7 mouse cellular contexts compared by ENCODE assay signal in the genomic region with DNA sequence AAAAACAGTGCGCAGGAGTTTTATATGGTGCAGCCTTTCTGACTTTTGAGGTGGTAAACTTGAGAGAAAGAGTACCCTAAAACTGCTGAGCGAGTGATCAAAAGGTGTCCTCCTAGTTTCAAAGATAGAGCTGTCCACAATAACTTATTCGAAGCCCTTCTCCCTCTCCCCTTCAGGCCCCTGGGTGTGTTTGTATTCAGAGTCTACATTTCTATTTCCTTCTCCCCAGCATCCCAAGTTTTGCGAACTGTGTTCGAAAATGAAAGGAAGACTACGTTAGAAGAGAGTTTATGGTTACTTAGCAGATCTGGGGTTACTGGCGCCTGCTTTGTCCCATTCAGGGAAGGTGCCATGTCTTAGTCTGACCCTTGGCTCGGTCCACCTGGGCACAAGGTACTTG. TPM values are rescaled to one million over a fixed set of nuclear protein-coding genes. Genes with fewer than 3 reads are reported as not detected.
DNase-seq lines count a peak whose midpoint lies in the region; ATAC-seq and TF ChIP-seq lines count a peak whose summit lies in the region.

No protein-coding gene starts in this region.

- 0 out of 2 replicates have a peak overlapping the region, but pooled peaks have one; percentile 62 for H3K9ac ChIP-seq in forebrain, embryonic 13.5 days
- peak overlapping the region; percentile 64 for H3K9ac ChIP-seq in liver, embryonic 13.5 days

- H3K4me3 ChIP-seq in spleen, adult 2 months (ENCODE audit: extremely low read depth, insufficient read depth, insufficient read length): peak overlapping the region; percentile 64
- H3K4me3 ChIP-seq in forebrain, embryonic 13.5 days: peak overlapping the region; percentile 97
- peak overlapping the region; percentile 96 for H3K4me3 ChIP-seq in liver, embryonic 13.5 days (replicated peaks)

- H3K4me1 ChIP-seq in spleen, adult 2 months (ENCODE audit: control insufficient read depth, insufficient read depth, insufficient read length): no peaks in the 10 kb centered on the region
- H3K4me1 ChIP-seq in forebrain, embryonic 13.5 days: peaks cover 17% of the 10 kb centered on the region
- peaks cover 30% of the 10 kb centered on the region for H3K4me1 ChIP-seq in liver, embryonic 13.5 days (replicated peaks)

- no peak for TF ChIP-seq CTCF in spleen, adult 2 months (IDR thresholded peaks at IDR 0.05; ENCODE audit: extremely low read depth, insufficient read depth, insufficient read length, insufficient replicate concordance)

- no peaks in the 10 kb centered on the region for H3K27me3 ChIP-seq in spleen, adult 2 months (ENCODE audit: control insufficient read depth, insufficient read depth, low read length)
- no peaks in the 10 kb centered on the region for H3K27me3 ChIP-seq in forebrain, embryonic 13.5 days
- no peaks in the 10 kb centered on the region for H3K27me3 ChIP-seq in liver, embryonic 13.5 days

- TF ChIP-seq POLR2A in spleen, adult 2 months (IDR thresholded peaks at IDR 0.05; ENCODE audit: low read depth, low read length): no peak

- peaks cover 4% of the 10 kb centered on the region for H3K9me3 ChIP-seq in forebrain, embryonic 13.5 days (replicated peaks)
- no peaks in the 10 kb centered on the region; the same call in 1 of the 2 replicates for H3K9me3 ChIP-seq in liver, embryonic 13.5 days (replicated peaks)

- ATAC-seq in forebrain, embryonic 13.5 days: no peak
- no peak for ATAC-seq in liver, embryonic 13.5 days (ENCODE audit: low read depth)

- H3K4me2 ChIP-seq in forebrain, embryonic 13.5 days: peak overlapping the region; percentile 63
- peak overlapping the region; percentile 98 for H3K4me2 ChIP-seq in liver, embryonic 13.5 days

- WGBS in spleen, adult 2 months: 59% methylated on average over 8 of the region's 8 CpGs
- WGBS in forebrain, embryonic 13.5 days: 62% methylated on average over 8 of the region's 8 CpGs
- WGBS in liver, embryonic 13.5 days (ENCODE audit: insufficient replicate concordance): 52% methylated on average over 8 of the region's 8 CpGs

- no peak for DNase-seq in spleen, adult 2 months (ENCODE audit: low read depth in 1 of 2, low spot score in 2 of 2)
- no peak for DNase-seq in spleen, postnatal 10 days (ENCODE audit: low spot score in 2 of 2)
- no peak for DNase-seq in liver, embryonic 13.5 days
- no peak for DNase-seq in frontal cortex, postnatal 14 days (ENCODE audit: low spot score in 2 of 2)
- no peak for DNase-seq in gastrocnemius, postnatal 10 days
- no peak for DNase-seq in thymus, postnatal 0 days (ENCODE audit: low spot score)

- no peak overlapping the region for H3K27ac ChIP-seq in spleen, adult 2 months (ENCODE audit: insufficient read depth, low read length)
- no peak overlapping the region for H3K27ac ChIP-seq in forebrain, embryonic 13.5 days
- H3K27ac ChIP-seq in liver, embryonic 13.5 days: peak overlapping the region; percentile 39

- no peaks in the 10 kb centered on the region for H3K36me3 ChIP-seq in spleen, adult 2 months (ENCODE audit: control insufficient read depth, insufficient read depth, low read length)
- no peaks in the 10 kb centered on the region for H3K36me3 ChIP-seq in forebrain, embryonic 13.5 days (ENCODE audit: poor library complexity, severe bottlenecking)
- H3K36me3 ChIP-seq in liver, embryonic 13.5 days: 0 out of 2 replicates have a peak, but pooled peaks cover 5% of the 10 kb centered on the region

RNA-seq across cellular contexts. Expression of gene Gm20721, which starts 20.0 kb away (rescaled TPM):
- polyA plus RNA-seq in spleen, adult 2 months (2012; rRNA removed): 0.09 and 0.16 TPM in 2 replicates
- polyA plus RNA-seq in forebrain, embryonic 13.5 days (2015; fragmentation: Nextera tagmentation; extraction: Ambion mirVana): 9.4 TPM in 2 replicates
- polyA plus RNA-seq in liver, embryonic 13.5 days (2015; fragmentation: Nextera tagmentation; extraction: Ambion mirVana): 36.1 and 43.2 TPM in 2 replicates
- 1 to 10 TPM; 3.5 to 4.2 TPM for total RNA-seq in gastrocnemius, postnatal 10 days (2021)
- polyA plus RNA-seq in thymus, postnatal 0 days (2015; fragmentation: Nextera tagmentation; extraction: Ambion mirVana): 4.1 and 5.4 TPM in 2 replicates

RNA-seq across cellular contexts. Expression of gene Gnas, which starts 42.4 kb away (rescaled TPM):
- polyA plus RNA-seq in spleen, adult 2 months (2012; rRNA removed): 515 and 602 TPM in 2 replicates
- 976 and 1,086 TPM in 2 replicates for polyA plus RNA-seq in forebrain, embryonic 13.5 days (2015; fragmentation: Nextera tagmentation; extraction: Ambion mirVana)
- 343 and 362 TPM in 2 replicates for polyA plus RNA-seq in liver, embryonic 13.5 days (2015; fragmentation: Nextera tagmentation; extraction: Ambion mirVana)
- total RNA-seq in gastrocnemius, postnatal 10 days (2021): 1,000 to 10,000 TPM; 2,149 to 2,299 TPM
- polyA plus RNA-seq in thymus, postnatal 0 days (2015; fragmentation: Nextera tagmentation; extraction: Ambion mirVana): 679 TPM in 2 replicates
